Mouse (Mus musculus): ENCODE measurements around the gene Kif28. TPM values are rescaled to one million over a fixed set of nuclear protein-coding genes. Genes with fewer than 3 reads are reported as not detected.

Gene Kif28
- polyA plus RNA-seq (2015; fragmentation: Nextera tagmentation; extraction: Ambion mirVana): not detected in 2 replicates

GRCm38 (mm10) chr1:179745171-179745570 is at the start of gene Kif28:
Gene Kif28, minus strand, starts transcription at chr1:179745271.
- no peak for ATAC-seq
- Histone ChIP-seq H3K27ac (no peak within 1 kb of the TSS), H3K9me3 (replicated peaks) (no peaks in the 10 kb centered on the region), H3K4me3 (no peak within 1 kb of the TSS), H3K9ac (no peak within 1 kb of the TSS), H3K27me3 (no peaks in the 10 kb centered on the region), H3K36me3 (ENCODE audit: poor library complexity, severe bottlenecking) (peaks cover 59% of the 10 kb centered on the region), H3K4me2 (no peak within 1 kb of the TSS), H3K4me1 (no peaks in the 10 kb centered on the region)
- 93% methylated on average over 9 of the region's 9 CpGs for WGBS

- no peaks in the 10 kb centered on the region for H3K27me3 ChIP-seq
- peaks cover 87% of the 10 kb centered on the region for H3K36me3 ChIP-seq (ENCODE audit: poor library complexity, severe bottlenecking)
- WGBS: 83% methylated on average over 4 of the region's 4 CpGs
- ATAC-seq: no peak
- H3K9me3 ChIP-seq (replicated peaks): no peaks in the 10 kb centered on the region
- no peak overlapping the region for H3K4me3 ChIP-seq
- H3K27ac ChIP-seq: no peak overlapping the region
- H3K4me1 ChIP-seq: no peaks in the 10 kb centered on the region
- H3K9ac ChIP-seq: no peak overlapping the region
- H3K4me2 ChIP-seq: no peak overlapping the region
Measured at GRCm38 (mm10) chr1:179787281-179787680, 42.2 kb upstream of the Kif28 start.

- H3K9ac ChIP-seq: no peak overlapping the region
- no peak overlapping the region for H3K4me3 ChIP-seq
- H3K27ac ChIP-seq: no peak overlapping the region
- H3K4me1 ChIP-seq: no peaks in the 10 kb centered on the region
- ATAC-seq: no peak
- H3K9me3 ChIP-seq (replicated peaks): no peaks in the 10 kb centered on the region
- 88% methylated on average over 5 of the region's 5 CpGs for WGBS
- H3K36me3 ChIP-seq (ENCODE audit: poor library complexity, severe bottlenecking): peaks cover 82% of the 10 kb centered on the region
- no peaks in the 10 kb centered on the region for H3K27me3 ChIP-seq
- no peak overlapping the region for H3K4me2 ChIP-seq
Measured at GRCm38 (mm10) chr1:179785502-179785901, 40.4 kb upstream of the Kif28 start.

GRCm38 (mm10) chr1:179784098-179784497 is 39.0 kb upstream of the Kif28 start:
- H3K36me3 ChIP-seq (ENCODE audit: poor library complexity, severe bottlenecking): peaks cover 82% of the 10 kb centered on the region
- no peak for ATAC-seq
- WGBS: 87% methylated on average over 4 of the region's 4 CpGs

GRCm38 (mm10) chr1:179776831-179777230 is 31.8 kb upstream of the Kif28 start:
- Histone ChIP-seq H3K27ac (no peak overlapping the region), H3K27me3 (no peaks in the 10 kb centered on the region), H3K4me1 (no peaks in the 10 kb centered on the region), H3K4me3 (no peak overlapping the region), H3K9ac (no peak overlapping the region), H3K9me3 (replicated peaks) (no peaks in the 10 kb centered on the region), H3K36me3 (ENCODE audit: poor library complexity, severe bottlenecking) (peaks cover 87% of the 10 kb centered on the region), H3K4me2 (no peak overlapping the region)
- ATAC-seq: no peak
- WGBS: 94% methylated on average over 8 of the region's 8 CpGs

More at GRCm38 (mm10) chr1:179784098-179784497, 39.0 kb upstream of the Kif28 start:
- no peak overlapping the region for H3K4me2 ChIP-seq
- no peak overlapping the region for H3K9ac ChIP-seq
- no peak overlapping the region for H3K4me3 ChIP-seq
- no peak overlapping the region for H3K27ac ChIP-seq
- no peaks in the 10 kb centered on the region for H3K9me3 ChIP-seq (replicated peaks)
- H3K27me3 ChIP-seq: no peaks in the 10 kb centered on the region
- H3K4me1 ChIP-seq: no peaks in the 10 kb centered on the region

GRCm38 (mm10) chr1:179760553-179760952 is 15.5 kb upstream of the Kif28 start:
- no peaks in the 10 kb centered on the region for H3K9me3 ChIP-seq (replicated peaks)
- H3K9ac ChIP-seq: no peak overlapping the region
- 89% methylated on average over 4 of the region's 4 CpGs for WGBS
- H3K4me3 ChIP-seq: no peak overlapping the region
- no peak for ATAC-seq
- no peak overlapping the region for H3K4me2 ChIP-seq
- peaks cover 78% of the 10 kb centered on the region for H3K36me3 ChIP-seq (ENCODE audit: poor library complexity, severe bottlenecking)
- H3K27ac ChIP-seq: no peak overlapping the region
- no peaks in the 10 kb centered on the region for H3K27me3 ChIP-seq
- no peaks in the 10 kb centered on the region for H3K4me1 ChIP-seq

- no peaks in the 10 kb centered on the region for H3K4me1 ChIP-seq
- H3K27me3 ChIP-seq: no peaks in the 10 kb centered on the region
- no peak overlapping the region for H3K4me2 ChIP-seq
- H3K4me3 ChIP-seq: no peak overlapping the region
- H3K9ac ChIP-seq: no peak overlapping the region
- H3K27ac ChIP-seq: no peak overlapping the region
- ATAC-seq: no peak
- no peaks in the 10 kb centered on the region for H3K9me3 ChIP-seq (replicated peaks)
- WGBS: 91% methylated on average over 5 of the region's 5 CpGs
- H3K36me3 ChIP-seq (ENCODE audit: poor library complexity, severe bottlenecking): peaks cover 79% of the 10 kb centered on the region
Measured at GRCm38 (mm10) chr1:179760086-179760485, 15.0 kb upstream of the Kif28 start.

- no peak for ATAC-seq
- H3K4me2 ChIP-seq: no peak overlapping the region
- H3K9me3 ChIP-seq (replicated peaks): no peaks in the 10 kb centered on the region
- no peak overlapping the region for H3K9ac ChIP-seq
- no peak overlapping the region for H3K4me3 ChIP-seq
- H3K4me1 ChIP-seq: no peaks in the 10 kb centered on the region
- H3K36me3 ChIP-seq (ENCODE audit: poor library complexity, severe bottlenecking): peaks cover 78% of the 10 kb centered on the region
- H3K27me3 ChIP-seq: no peaks in the 10 kb centered on the region
- H3K27ac ChIP-seq: no peak overlapping the region
Measured at GRCm38 (mm10) chr1:179756477-179756876, 11.4 kb upstream of the Kif28 start.

- H3K4me1 ChIP-seq: no peaks in the 10 kb centered on the region
- H3K9ac ChIP-seq: no peak overlapping the region
- peaks cover 76% of the 10 kb centered on the region for H3K36me3 ChIP-seq (ENCODE audit: poor library complexity, severe bottlenecking)
- no peak overlapping the region for H3K27ac ChIP-seq
- no peaks in the 10 kb centered on the region for H3K9me3 ChIP-seq (replicated peaks)
- no peak for ATAC-seq
- H3K4me2 ChIP-seq: no peak overlapping the region
- no peaks in the 10 kb centered on the region for H3K27me3 ChIP-seq
- H3K4me3 ChIP-seq: no peak overlapping the region
- 96% methylated on average over 8 of the region's 8 CpGs for WGBS
Measured at GRCm38 (mm10) chr1:179753006-179753405, 7.9 kb upstream of the Kif28 start.

GRCm38 (mm10) chr1:179752276-179752675 is 7.2 kb upstream of the Kif28 start:
- H3K4me1 ChIP-seq: no peaks in the 10 kb centered on the region
- no peaks in the 10 kb centered on the region for H3K27me3 ChIP-seq
- no peak overlapping the region for H3K27ac ChIP-seq
- no peak for ATAC-seq
- no peak overlapping the region for H3K4me2 ChIP-seq
- H3K36me3 ChIP-seq (ENCODE audit: poor library complexity, severe bottlenecking): peaks cover 80% of the 10 kb centered on the region
- 94% methylated on average over 11 of the region's 11 CpGs for WGBS
- no peak overlapping the region for H3K4me3 ChIP-seq
- H3K9me3 ChIP-seq (replicated peaks): no peaks in the 10 kb centered on the region
- no peak overlapping the region for H3K9ac ChIP-seq

- H3K27ac ChIP-seq: no peak overlapping the region
- no peak overlapping the region for H3K9ac ChIP-seq
- no peaks in the 10 kb centered on the region for H3K9me3 ChIP-seq (replicated peaks)
- WGBS: 87% methylated on average over 4 of the region's 4 CpGs
- peaks cover 49% of the 10 kb centered on the region for H3K36me3 ChIP-seq (ENCODE audit: poor library complexity, severe bottlenecking)
- H3K27me3 ChIP-seq: no peaks in the 10 kb centered on the region
- H3K4me2 ChIP-seq: no peak overlapping the region
- no peaks in the 10 kb centered on the region for H3K4me1 ChIP-seq
- no peak for ATAC-seq
- no peak overlapping the region for H3K4me3 ChIP-seq
Measured at GRCm38 (mm10) chr1:179743593-179744193, 1.4 kb downstream of the Kif28 start.

- Histone ChIP-seq H3K4me3 (no peak overlapping the region), H3K27ac (no peak overlapping the region), H3K27me3 (no peaks in the 10 kb centered on the region), H3K4me2 (no peak overlapping the region), H3K9ac (no peak overlapping the region), H3K4me1 (no peaks in the 10 kb centered on the region), H3K36me3 (ENCODE audit: poor library complexity, severe bottlenecking) (no peaks in the 10 kb centered on the region), H3K9me3 (replicated peaks) (no peaks in the 10 kb centered on the region)
- WGBS: 78% methylated on average over 3 of the region's 3 CpGs
- ATAC-seq: no peak
Measured at GRCm38 (mm10) chr1:179736483-179736882, 8.6 kb downstream of the Kif28 start.

Data from forebrain, embryonic 13.5 days (tissue).